Mouse (Mus musculus): Measurements from ENCODE around the gene Klrk1. TPM values are rescaled to one million over a fixed set of nuclear protein-coding genes. Genes with fewer than 3 reads are reported as not detected.
"Not testable (repeated sequence)": the region's sequence is repeated elsewhere in the genome, so short reads cannot be mapped to it uniquely, and the experiment has no call there.

Gene Klrk1
- 0.08 and 0.13 TPM in 2 replicates for polyA plus RNA-seq (2016; fragmentation: Nextera tagmentation; extraction: Ambion mirVana)

GRCm38 (mm10) chr6:129623735-129624134 is at the start of gene Klrk1:
Gene Klrk1, minus strand, starts transcription at chr6:129623864.
- H3K36me3 ChIP-seq (replicated peaks) = no peaks in the 10 kb centered on the region
- H3K4me3 ChIP-seq (replicated peaks) = no peak within 1 kb of the TSS
- H3K27ac ChIP-seq = no peak within 1 kb of the TSS
- H3K27me3 ChIP-seq = no peaks in the 10 kb centered on the region
- 78% methylated on average over 4 of the region's 4 CpGs for WGBS
- no peak within 1 kb of the TSS for H3K4me2 ChIP-seq
- no peak within 1 kb of the TSS for H3K9ac ChIP-seq
- H3K4me1 ChIP-seq = no peaks in the 10 kb centered on the region
- no peak for ATAC-seq (ENCODE audit: low FRiP score)
- H3K9me3 ChIP-seq = no peaks in the 10 kb centered on the region

- not testable (repeated sequence) for H3K9me3 ChIP-seq; H3K4me1 ChIP-seq; H3K27ac ChIP-seq; H3K4me2 ChIP-seq; H3K4me3 ChIP-seq (replicated peaks); ATAC-seq (ENCODE audit: low FRiP score); H3K9ac ChIP-seq; H3K27me3 ChIP-seq; H3K36me3 ChIP-seq (replicated peaks)
- no CpG with 5 or more reads among the region's 3 CpGs for WGBS
Observed at GRCm38 (mm10) chr6:129661301-129661700, 37.6 kb upstream of the Klrk1 start.

GRCm38 (mm10) chr6:129660589-129660988 is 36.9 kb upstream of the Klrk1 start, which contains the start of gene Klrc2:
Gene Klrc2, minus strand, starts transcription at chr6:129660689.
- not testable (repeated sequence) for H3K27me3 ChIP-seq

GRCm38 (mm10) chr6:129644054-129644453 is 20.4 kb upstream of the Klrk1 start:
- not testable (repeated sequence) for H3K36me3 ChIP-seq (replicated peaks); H3K4me2 ChIP-seq; H3K4me3 ChIP-seq (replicated peaks); H3K27me3 ChIP-seq; H3K27ac ChIP-seq; H3K4me1 ChIP-seq; H3K9ac ChIP-seq; ATAC-seq (ENCODE audit: low FRiP score); H3K9me3 ChIP-seq
- 69% methylated on average over 2 of the region's 3 CpGs for WGBS

More at GRCm38 (mm10) chr6:129660589-129660988, 36.9 kb upstream of the Klrk1 start, which contains the start of gene Klrc2:
- H3K4me3 ChIP-seq (replicated peaks); H3K27ac ChIP-seq; H3K9me3 ChIP-seq; H3K36me3 ChIP-seq (replicated peaks); H3K4me2 ChIP-seq; ATAC-seq (ENCODE audit: low FRiP score); H3K4me1 ChIP-seq; H3K9ac ChIP-seq: not testable (repeated sequence)
- 80% methylated on average over 4 of the region's 4 CpGs for WGBS

- WGBS = 83% methylated on average over 3 of the region's 3 CpGs
- ATAC-seq (ENCODE audit: low FRiP score); H3K27me3 ChIP-seq: not testable (repeated sequence)
Observed at GRCm38 (mm10) chr6:129643237-129643636, 19.6 kb upstream of the Klrk1 start, which contains the start of gene Klrc3. Gene Klrc3, minus strand, starts transcription at chr6:129643337.

GRCm38 (mm10) chr6:129631046-129631445 is 7.4 kb upstream of the Klrk1 start:
- not testable (repeated sequence) for H3K4me1 ChIP-seq; H3K27me3 ChIP-seq; H3K9ac ChIP-seq; H3K27ac ChIP-seq; ATAC-seq (ENCODE audit: low FRiP score); H3K9me3 ChIP-seq; H3K36me3 ChIP-seq (replicated peaks); H3K4me3 ChIP-seq (replicated peaks); H3K4me2 ChIP-seq
- 84% methylated on average over 2 of the region's 2 CpGs for WGBS

More at GRCm38 (mm10) chr6:129643237-129643636, 19.6 kb upstream of the Klrk1 start, which contains the start of gene Klrc3:
- H3K36me3 ChIP-seq (replicated peaks); H3K4me3 ChIP-seq (replicated peaks); H3K4me1 ChIP-seq; H3K27ac ChIP-seq; H3K4me2 ChIP-seq; H3K9ac ChIP-seq; H3K9me3 ChIP-seq: not testable (repeated sequence)

GRCm38 (mm10) chr6:129608372-129608771 is 15.3 kb downstream of the Klrk1 start:
- H3K4me1 ChIP-seq = no peaks in the 10 kb centered on the region
- no peaks in the 10 kb centered on the region for H3K9me3 ChIP-seq
- no peak overlapping the region for H3K27ac ChIP-seq
- H3K27me3 ChIP-seq = no peaks in the 10 kb centered on the region
- H3K4me3 ChIP-seq (replicated peaks) = no peak overlapping the region
- H3K9ac ChIP-seq = no peak overlapping the region
- H3K4me2 ChIP-seq = no peak overlapping the region
- ATAC-seq (ENCODE audit: low FRiP score) = no peak
- no peaks in the 10 kb centered on the region for H3K36me3 ChIP-seq (replicated peaks)

GRCm38 (mm10) chr6:129591508-129591907 is 32.2 kb downstream of the Klrk1 start, which contains the start of gene Klrd1:
Gene Klrd1, plus strand, starts transcription at chr6:129591782.
- no peaks in the 10 kb centered on the region for H3K4me1 ChIP-seq
- no peak within 1 kb of the TSS for H3K9ac ChIP-seq
- no peaks in the 10 kb centered on the region for H3K9me3 ChIP-seq
- H3K27ac ChIP-seq = no peak within 1 kb of the TSS
- no peak for ATAC-seq (ENCODE audit: low FRiP score)
- no peaks in the 10 kb centered on the region for H3K36me3 ChIP-seq (replicated peaks)
- no peak within 1 kb of the TSS for H3K4me3 ChIP-seq (replicated peaks)
- WGBS = 81% methylated on average over 3 of the region's 3 CpGs
- no peak within 1 kb of the TSS for H3K4me2 ChIP-seq
- H3K27me3 ChIP-seq = no peaks in the 10 kb centered on the region

GRCm38 (mm10) chr6:129583014-129583413 is 40.6 kb downstream of the Klrk1 start:
- Histone ChIP-seq H3K27ac (no peak overlapping the region), H3K9ac (no peak overlapping the region), H3K4me1 (no peaks in the 10 kb centered on the region), H3K27me3 (no peaks in the 10 kb centered on the region), H3K36me3 (replicated peaks) (no peaks in the 10 kb centered on the region), H3K4me2 (no peak overlapping the region), H3K9me3 (no peaks in the 10 kb centered on the region), H3K4me3 (replicated peaks) (no peak overlapping the region)
- WGBS = 84% methylated on average over 3 of the region's 3 CpGs
- ATAC-seq (ENCODE audit: low FRiP score) = no peak

GRCm38 (mm10) chr6:129581896-129582295 is 41.8 kb downstream of the Klrk1 start:
- no peaks in the 10 kb centered on the region for H3K4me1 ChIP-seq
- H3K36me3 ChIP-seq (replicated peaks) = no peaks in the 10 kb centered on the region
- no peak overlapping the region for H3K27ac ChIP-seq
- no peak overlapping the region for H3K4me2 ChIP-seq
- H3K9me3 ChIP-seq = no peaks in the 10 kb centered on the region
- no peaks in the 10 kb centered on the region for H3K27me3 ChIP-seq
- H3K4me3 ChIP-seq (replicated peaks) = no peak overlapping the region
- no peak overlapping the region for H3K9ac ChIP-seq
- 87% methylated on average over 4 of the region's 4 CpGs for WGBS
- ATAC-seq (ENCODE audit: low FRiP score) = no peak

GRCm38 (mm10) chr6:129581274-129581673 is 42.4 kb downstream of the Klrk1 start:
- ATAC-seq (ENCODE audit: low FRiP score) = no peak
- WGBS = 71% methylated on average over 4 of the region's 4 CpGs

GRCm38 (mm10) chr6:129577605-129578004 is 46.1 kb downstream of the Klrk1 start, which contains the start of gene Klre1:
Gene Klre1, plus strand, starts transcription at chr6:129577905.
- WGBS = 93% methylated on average over 8 of the region's 8 CpGs
- ATAC-seq (ENCODE audit: low FRiP score) = no peak
- no peak within 1 kb of the TSS for H3K27ac ChIP-seq
- H3K27me3 ChIP-seq = no peaks in the 10 kb centered on the region
- no peaks in the 10 kb centered on the region for H3K4me1 ChIP-seq
- no peak within 1 kb of the TSS for H3K4me3 ChIP-seq (replicated peaks)
- no peak within 1 kb of the TSS for H3K9ac ChIP-seq
- H3K36me3 ChIP-seq (replicated peaks) = no peaks in the 10 kb centered on the region
- H3K9me3 ChIP-seq = no peaks in the 10 kb centered on the region
- no peak within 1 kb of the TSS for H3K4me2 ChIP-seq

More at GRCm38 (mm10) chr6:129581274-129581673, 42.4 kb downstream of the Klrk1 start:
- Histone ChIP-seq H3K4me1 (no peaks in the 10 kb centered on the region), H3K4me3 (replicated peaks) (no peak overlapping the region), H3K27ac (no peak overlapping the region), H3K4me2 (no peak overlapping the region), H3K9ac (no peak overlapping the region), H3K27me3 (no peaks in the 10 kb centered on the region), H3K36me3 (replicated peaks) (no peaks in the 10 kb centered on the region), H3K9me3 (no peaks in the 10 kb centered on the region)

GRCm38 (mm10) chr6:129575315-129575714 is 48.3 kb downstream of the Klrk1 start:
- H3K4me2 ChIP-seq = no peak overlapping the region
- 51% methylated on average over 2 of the region's 2 CpGs for WGBS
- no peaks in the 10 kb centered on the region for H3K36me3 ChIP-seq (replicated peaks)
- H3K4me3 ChIP-seq (replicated peaks) = no peak overlapping the region
- H3K9ac ChIP-seq = no peak overlapping the region
- H3K9me3 ChIP-seq = no peaks in the 10 kb centered on the region
- no peaks in the 10 kb centered on the region for H3K27me3 ChIP-seq
- ATAC-seq (ENCODE audit: low FRiP score) = no peak
- no peak overlapping the region for H3K27ac ChIP-seq
- H3K4me1 ChIP-seq = no peaks in the 10 kb centered on the region

Measured in forebrain, embryonic 12.5 days (tissue).